Mouse (Mus musculus) urinary bladder, postnatal 10 days (tissue): ENCODE results near the gene Sp2.

Experiments used
- DNase-seq: peaks from one replicate; pipeline ENCODE4 v3.0.0; 2022; ENCODE audit warnings: low spot score

Sp2 gene

GRCm38 (mm10) chr11:96982859-96983258 lies at the start of gene Sp2:
Sp2 (minus strand) TSS chr11:96982959.
- DNase-seq, result no peak

GRCm38 (mm10) chr11:97032499-97032898 lies 49.7 kb upstream of the Sp2 start:
- no peak for DNase-seq

GRCm38 (mm10) chr11:97031977-97032376 lies 49.2 kb upstream of the Sp2 start:
- no peak for DNase-seq

DNA sequence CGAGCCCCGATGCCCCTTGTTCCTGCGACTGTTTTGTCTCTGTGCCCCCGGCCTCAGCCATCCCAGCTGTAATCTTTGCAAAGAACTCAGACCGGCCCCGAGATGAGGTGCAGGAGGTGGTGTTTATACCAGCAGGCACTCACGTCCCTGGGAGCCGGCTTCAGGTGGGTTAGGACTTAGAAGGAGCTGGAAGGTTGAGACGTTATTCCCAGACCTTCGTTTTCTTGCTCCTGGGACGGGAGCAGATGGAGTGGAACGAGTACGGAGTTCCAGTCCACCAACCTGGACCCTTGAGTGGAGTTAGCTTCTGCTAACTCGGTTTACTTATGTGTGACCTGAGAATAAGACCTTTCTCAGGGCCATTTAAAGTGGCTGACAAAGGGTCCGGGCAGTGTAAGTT lies 47.7 kb upstream of the Sp2 start:
- no peak for DNase-seq

- no peak for DNase-seq
Measured at GRCm38 (mm10) chr11:97029686-97030417, 47.1 kb upstream of the Sp2 start, which contains the start of gene Scrn2. Scrn2 (plus strand) TSS chr11:97029938.

DNA sequence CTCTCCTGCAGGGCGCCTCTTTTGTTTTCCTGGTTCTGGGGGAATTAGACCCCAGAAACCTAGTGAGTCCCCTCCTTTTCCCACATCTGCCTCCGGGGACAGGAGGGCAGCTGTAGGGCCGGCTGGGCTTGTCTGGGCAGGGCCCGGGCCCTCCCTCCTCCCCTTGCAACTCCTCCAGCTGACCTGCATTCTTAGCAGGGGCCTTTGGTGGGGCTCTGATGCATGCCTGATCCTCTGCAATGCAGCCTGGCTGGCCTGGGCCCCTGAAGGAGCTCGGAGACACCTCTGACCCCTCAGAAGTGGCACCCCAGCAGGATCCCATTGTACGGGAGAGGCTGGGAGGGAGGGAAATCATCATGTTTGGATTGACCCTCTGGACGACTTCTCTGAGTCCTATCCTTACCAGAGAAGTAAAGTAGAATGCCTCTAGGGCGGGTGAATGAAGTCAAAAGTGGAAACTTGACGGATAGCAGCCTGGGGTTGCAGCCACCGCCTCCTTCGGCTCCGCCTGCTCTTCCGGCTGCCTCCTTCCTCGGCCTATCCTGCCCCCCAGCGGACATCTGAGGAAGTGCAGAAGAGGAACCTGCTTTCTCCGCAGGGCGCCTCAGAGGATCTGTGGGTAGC lies 43.1 kb upstream of the Sp2 start:
- peak; percentile 70 for DNase-seq

- DNase-seq, result no peak
Measured at GRCm38 (mm10) chr11:97024977-97025376, 42.2 kb upstream of the Sp2 start.

GRCm38 (mm10) chr11:97021873-97022484 lies 39.2 kb upstream of the Sp2 start:
- no peak for DNase-seq

- DNase-seq, result no peak
Measured at GRCm38 (mm10) chr11:97021121-97021765, 38.5 kb upstream of the Sp2 start.

DNA sequence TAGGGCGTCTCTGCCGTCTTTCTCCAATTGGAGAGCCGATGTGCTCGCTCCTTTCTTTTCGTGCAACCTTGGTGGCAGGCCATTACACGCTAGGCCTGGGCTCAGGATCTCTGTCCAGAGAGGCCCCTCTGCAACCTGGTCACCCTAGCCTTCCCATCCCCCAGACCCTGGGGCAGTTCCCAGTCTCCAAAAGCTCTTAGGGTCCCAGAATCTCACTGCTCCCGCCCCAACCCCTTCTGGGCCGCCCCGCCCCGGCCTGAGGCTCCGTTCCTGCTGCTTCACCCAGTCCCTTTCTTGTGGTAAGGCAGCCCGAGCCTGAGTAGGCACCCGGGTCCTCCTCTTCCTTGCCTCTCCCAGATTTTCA lies 36.6 kb upstream of the Sp2 start:
- DNase-seq, result no peak

DNA sequence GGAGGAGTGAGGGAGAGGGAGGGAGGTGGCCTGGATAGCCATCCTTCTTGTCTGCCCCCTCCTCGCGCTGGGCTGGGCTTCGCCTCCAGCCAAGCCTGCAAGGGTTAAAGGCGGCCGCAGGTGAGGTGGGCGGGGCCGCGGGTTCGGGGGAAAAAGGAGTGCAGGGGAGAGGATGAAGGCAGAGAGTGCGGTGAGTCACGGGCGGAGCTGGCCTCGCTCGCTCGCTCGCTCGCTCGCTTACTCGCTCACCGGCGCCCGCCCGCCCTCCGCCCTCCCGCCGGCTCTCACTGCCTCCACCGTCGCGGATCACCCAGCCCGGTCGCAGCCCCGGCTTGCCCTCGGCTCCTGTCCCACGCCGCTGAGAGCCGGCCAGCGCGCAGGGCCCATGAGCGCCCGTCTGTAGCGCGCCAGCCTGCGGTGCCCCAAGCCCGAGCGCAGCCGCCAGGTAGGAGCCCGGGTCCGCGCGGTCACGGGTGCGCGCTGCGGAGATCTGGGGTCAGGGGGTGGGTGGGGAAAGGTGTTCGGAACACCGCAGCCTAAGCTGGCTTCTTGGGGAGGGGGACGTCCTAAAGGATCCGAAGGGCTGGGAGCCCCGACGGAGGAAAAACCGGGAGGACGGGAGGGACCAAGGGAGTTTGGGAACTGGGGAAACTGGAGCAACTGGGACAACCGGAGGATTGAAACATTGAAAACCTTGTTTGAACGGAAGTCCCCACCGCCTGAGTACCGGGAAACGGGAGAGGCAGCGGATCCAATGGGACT lies 36.0 kb upstream of the Sp2 start:
- DNase-seq, result no peak

DNA sequence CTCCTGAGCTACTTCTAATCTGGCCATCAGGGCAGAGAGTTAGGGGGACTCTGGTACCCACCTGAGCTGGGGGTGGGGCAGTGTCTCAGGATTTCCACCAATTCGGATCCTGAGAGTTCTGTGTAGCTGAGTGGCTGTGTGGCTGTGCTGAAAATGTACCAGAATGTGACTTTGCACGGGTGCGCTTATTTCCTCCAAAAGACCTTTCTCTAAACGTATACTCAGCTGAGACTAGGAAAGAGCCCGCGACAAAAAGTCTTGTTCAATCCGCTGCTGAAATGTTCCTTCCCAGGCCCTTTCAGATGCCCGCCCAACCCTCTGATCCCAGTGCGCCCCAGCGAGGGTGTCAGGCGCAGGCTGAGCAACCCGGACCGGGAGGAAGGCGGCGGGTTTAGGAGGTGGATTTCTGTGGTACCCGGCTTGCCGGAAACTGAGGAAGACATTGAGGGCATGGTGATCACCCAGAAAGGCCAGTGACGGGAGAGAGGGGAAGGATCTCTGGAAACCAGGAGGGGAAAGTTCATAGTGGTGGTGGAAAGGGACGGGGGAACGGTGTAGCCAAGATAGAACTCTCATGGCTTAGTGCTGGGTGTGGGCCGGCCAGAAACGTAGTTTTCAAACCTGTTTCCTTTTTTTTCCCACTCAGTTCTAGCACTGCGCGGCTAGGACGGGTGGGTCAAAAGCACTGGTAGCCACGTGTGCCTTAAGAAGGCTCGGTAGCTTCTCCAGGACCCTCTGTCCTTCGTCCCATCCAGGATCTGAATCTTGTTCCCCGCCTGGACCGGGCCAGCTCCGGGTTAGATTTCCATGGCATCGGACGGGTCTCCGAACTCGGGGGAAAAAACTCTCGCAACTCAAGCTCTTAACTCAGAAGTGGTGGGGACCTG lies 35.2 kb upstream of the Sp2 start:
- no peak for DNase-seq

DNA sequence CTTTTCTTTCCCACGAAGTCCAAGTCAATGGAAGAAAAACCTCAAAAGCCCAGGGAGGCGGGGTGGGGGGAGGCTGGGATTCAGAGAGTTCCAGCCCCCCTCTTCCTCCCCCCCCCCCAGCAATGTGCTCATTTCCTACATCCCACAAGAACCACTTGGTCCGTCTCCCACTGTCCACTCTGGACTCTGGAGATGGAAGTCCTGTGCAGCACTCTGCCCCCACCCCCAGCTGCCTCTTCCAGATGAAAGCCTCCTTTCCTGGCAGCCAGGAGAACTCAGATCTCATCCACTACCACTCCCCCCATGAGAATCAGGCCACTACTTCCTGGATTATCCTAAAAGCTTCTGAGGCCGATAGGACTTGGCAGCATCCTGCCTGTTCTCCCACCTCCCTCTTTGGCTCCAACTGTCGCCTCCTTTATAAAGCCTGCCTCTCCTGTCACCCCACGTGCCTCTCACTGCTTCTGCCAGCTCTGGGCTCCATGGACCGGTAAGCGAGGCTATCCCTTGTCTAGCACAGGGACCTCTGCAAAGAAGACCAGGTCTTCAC lies 30.4 kb upstream of the Sp2 start, which contains the start of gene Sp6:
Gene Sp6, plus strand, starts transcription at position 274 of the 550 bp plus-strand sequence.
- DNase-seq, result no peak

DNA sequence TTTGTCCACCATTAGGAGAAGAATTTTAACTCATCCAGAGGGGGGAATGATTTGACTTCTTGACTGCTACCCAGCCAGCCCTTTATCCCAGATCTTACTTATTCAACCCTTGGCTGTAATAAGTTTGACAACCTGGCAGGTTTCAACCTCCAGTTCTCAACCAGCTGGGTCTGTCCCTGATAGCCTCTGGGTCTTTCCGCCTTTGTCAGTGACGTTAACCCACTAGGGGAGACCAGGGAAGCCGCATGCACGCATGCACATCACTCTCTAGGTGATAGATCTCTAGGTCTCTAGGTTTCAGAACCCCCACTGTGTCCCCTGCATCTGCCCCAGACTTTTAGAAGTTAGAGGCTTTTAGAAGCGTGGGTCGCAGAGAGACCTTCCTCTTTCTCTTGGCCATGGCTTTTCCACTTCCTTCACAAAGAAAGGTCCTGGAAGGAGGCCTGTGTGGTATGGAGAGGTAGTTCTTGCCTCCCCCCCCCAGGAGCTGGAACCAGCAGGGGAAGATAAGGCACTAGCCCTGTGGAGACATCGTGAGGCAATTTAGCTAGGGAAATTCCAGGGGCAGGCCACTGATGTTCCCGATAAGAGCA lies 26.5 kb upstream of the Sp2 start:
- no peak for DNase-seq

DNA sequence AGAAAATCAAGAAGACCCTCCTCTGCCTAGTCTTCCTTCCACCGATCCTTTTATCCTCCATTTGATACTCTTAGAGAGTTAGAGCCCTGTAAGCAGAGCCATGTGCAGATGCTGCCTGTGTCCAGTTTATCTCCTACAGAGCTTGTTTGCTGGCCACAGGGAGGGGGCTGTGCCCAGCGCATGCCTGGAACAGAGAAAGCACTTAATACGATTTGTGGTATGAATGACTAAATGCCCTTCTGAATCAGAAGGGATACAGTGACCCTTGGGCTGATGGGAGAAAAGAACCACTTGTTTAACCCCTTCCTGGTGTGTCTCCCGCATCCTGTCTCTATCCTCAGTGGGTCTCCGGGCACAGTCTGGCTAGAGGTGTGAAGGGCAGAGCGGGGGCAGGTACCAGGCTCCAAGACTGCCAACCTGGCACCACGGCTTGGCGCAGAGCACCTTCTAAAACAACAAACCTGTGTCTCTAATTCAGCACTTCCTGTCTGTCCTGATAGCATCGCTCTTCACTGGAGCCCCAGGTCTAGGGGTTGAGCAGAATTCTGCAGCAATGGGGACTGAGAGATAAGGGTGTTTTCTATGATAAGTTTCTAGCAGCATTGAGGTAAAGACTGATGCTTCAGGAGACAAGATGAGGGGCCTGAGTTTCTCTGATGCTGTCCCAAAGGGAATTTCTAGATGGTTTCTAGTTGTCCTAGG lies 24.5 kb upstream of the Sp2 start:
- DNase-seq, result no peak

DNA sequence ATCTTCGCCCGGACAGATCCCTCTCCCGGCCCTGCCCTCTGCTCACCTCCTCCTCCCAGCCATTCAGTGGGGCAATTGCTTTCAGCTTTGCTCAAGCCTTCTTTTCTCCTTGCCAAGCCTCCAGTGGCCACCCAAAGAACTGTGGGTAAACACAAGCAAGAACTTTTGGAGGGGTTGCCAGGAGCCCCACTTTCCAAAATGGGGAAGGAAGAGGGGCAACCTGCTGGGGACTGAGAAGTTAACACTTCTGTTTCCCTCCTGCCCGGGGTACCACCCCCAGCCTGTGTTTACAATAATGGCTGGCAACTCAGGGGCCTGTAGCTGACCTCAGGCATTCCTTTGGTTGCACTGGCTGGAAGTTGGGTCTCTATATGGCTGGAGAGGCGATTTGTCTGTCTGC lies 20.4 kb upstream of the Sp2 start:
- no peak for DNase-seq

DNA sequence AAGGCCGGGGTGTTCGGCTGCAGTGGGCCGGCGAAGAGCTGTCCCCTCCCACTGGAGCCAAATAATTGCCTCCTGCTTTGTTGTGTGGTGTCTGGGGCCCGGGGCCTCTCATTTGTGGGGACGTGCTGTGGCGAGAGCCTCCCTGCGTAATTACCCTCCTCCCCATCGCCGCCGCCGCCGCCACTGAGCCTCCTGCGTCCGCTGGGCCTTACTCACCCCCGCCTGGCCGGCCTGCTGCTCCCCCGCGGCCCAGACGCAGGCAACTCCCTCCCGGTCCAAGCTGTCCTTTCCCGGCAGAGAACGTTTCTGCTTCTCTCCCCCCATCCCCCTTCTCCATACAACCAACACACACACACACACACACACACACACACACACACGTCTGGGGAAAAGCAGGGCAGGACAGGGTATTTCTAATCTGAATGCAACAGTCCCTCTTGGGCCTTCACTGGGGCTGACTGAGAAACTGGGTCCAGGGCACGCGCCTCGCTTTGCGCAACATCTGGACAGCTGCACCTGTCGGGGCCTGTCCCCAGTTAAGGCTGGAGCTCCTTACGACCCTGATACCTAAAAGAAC lies 14.7 kb upstream of the Sp2 start:
- DNase-seq, result no peak

DNA sequence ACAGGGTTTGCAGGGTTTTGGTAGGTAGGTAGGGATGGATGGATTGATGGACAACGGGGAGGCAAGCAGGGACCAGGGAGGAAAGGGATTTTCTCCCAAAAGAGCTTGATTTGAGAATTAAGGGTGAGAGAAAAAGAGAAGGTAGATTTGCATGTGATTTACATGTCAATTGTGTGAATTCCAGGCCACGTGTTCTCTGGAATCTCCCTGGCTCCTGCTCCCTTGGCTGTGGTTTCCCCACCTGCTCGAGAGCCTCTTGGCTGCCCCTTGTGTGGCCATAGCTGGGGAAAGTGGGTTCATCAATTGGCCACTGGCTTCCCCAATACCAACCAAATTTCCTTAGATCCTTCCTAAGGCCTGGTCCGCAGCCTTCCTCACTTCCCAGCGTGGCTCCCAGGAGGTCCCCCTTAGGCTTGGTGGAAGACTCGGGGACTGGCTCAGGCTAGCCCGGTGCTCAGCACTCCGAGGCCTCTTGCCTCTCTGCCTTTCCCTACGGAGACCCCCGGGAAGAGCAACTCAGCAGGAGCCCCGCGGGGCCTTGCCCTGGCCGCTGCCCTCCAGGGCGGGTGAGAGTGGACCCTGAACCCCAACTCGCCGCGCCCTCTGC lies 14.1 kb upstream of the Sp2 start:
- DNase-seq, result no peak
